Mouse (Mus musculus): ENCODE measurements around the gene Dab2ip.

DNA sequence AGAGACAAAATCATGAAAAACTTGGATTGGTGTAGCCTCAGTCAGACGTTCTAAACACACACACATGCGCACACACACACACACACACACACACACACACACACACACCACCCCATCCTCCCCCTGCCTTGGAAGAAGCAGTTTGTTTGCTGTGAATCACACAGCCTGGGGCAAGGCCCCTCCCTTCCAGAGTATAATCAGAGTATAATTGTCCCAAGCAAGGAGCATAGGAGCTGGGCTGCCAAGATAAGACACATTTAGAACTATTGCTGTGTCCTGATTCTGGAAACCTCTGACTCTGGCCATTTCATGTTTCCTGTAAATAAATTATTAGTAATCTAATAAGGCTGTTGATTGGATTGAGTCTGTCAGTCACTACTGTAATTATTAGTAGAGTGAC, 29.0 kb upstream of the Dab2ip start:
- TF ChIP-seq CTCF (IDR thresholded peaks at IDR 0.05; ENCODE audit: low read depth, low read length) (no peak), POLR2A (IDR thresholded peaks at IDR 0.05; ENCODE audit: borderline replicate concordance, low read depth, low read length) (no peak)
